Comparison of ENCODE assay signal across 26 mouse cellular contexts in genomic region chr1:80438506-80438905, GRCm38 (mm10). TPM values are rescaled to one million over a fixed set of nuclear protein-coding genes. Genes with fewer than 3 reads are reported as not detected.
"Had no signal": no experiment of that assay in that cellular context is flagged by ENCODE, and none has a peak within 500 bp of the region (broad histone marks: within the 10 kb centered on the region; RNA-seq: fewer than 3 reads in every experiment).

No protein-coding gene starts in this region.

- DNase-seq: lung, embryonic 14.5 days; lung, postnatal 10 days; lung, postnatal 4 days; midbrain, embryonic 14.5 days; retina, postnatal 1 day; right cerebral cortex, adult 18-20 months; right cerebral cortex, postnatal 25 days; right cerebral cortex, postnatal 4 days; spleen, adult 18-20 months; thymus, adult 18-20 months; thymus, postnatal 14 days; thymus, postnatal 36 days had no signal

- H3K27me3 ChIP-seq: midbrain, embryonic 12.5 days; neural tube, embryonic 13.5 days; neural tube, embryonic 15.5 days had no signal

- H3K4me1 ChIP-seq: midbrain, embryonic 10.5 days; midbrain, embryonic 12.5 days; neural tube, embryonic 13.5 days; neural tube, embryonic 15.5 days had no signal

- H3K4me3 ChIP-seq: midbrain, embryonic 10.5 days; midbrain, embryonic 12.5 days; myocyte; neural tube, embryonic 13.5 days; neural tube, embryonic 15.5 days had no signal

- H3K27ac ChIP-seq: midbrain, embryonic 10.5 days; midbrain, embryonic 12.5 days; neural tube, embryonic 13.5 days; neural tube, embryonic 15.5 days had no signal

- H3K36me3 ChIP-seq: midbrain, embryonic 10.5 days; midbrain, embryonic 12.5 days; neural tube, embryonic 13.5 days; neural tube, embryonic 15.5 days had no signal

RNA-seq across cellular contexts. Expression of gene Gm45261, which starts 22.7 kb away (rescaled TPM):
- total RNA-seq: megakaryocyte, adult 5-6 weeks; megakaryocyte-erythroid progenitor cell, adult 5-6 weeks had no signal
- polyA plus RNA-seq: lung, embryonic 14.5 days; lung, embryonic 16.5 days; midbrain, embryonic 10.5 days; midbrain, embryonic 12.5 days; midbrain, embryonic 14.5 days; midbrain, embryonic 16.5 days; myocyte; neural tube, embryonic 11.5 days; neural tube, embryonic 13.5 days; neural tube, embryonic 15.5 days; small intestine, adult 2 months; stomach, embryonic 14.5 days; stomach, embryonic 16.5 days; thymus, postnatal 0 days had no signal
